Mouse (Mus musculus): ENCODE results near the gene Hoxd13.

GRCm38 (mm10) chr2:74645631-74646030, 22.5 kb upstream of the Hoxd13 start:
- TF ChIP-seq GATA1 (IDR thresholded peaks at IDR 0.05; ENCODE audit: borderline replicate concordance, low read length) (no peak), FLI1 (IDR thresholded peaks at IDR 0.05; ENCODE audit: low read length) (no peak)

Data from megakaryocyte, embryonic 14.5 days (primary cell).